ENCODE assay signal across 8 mouse cellular contexts in the genomic region with DNA sequence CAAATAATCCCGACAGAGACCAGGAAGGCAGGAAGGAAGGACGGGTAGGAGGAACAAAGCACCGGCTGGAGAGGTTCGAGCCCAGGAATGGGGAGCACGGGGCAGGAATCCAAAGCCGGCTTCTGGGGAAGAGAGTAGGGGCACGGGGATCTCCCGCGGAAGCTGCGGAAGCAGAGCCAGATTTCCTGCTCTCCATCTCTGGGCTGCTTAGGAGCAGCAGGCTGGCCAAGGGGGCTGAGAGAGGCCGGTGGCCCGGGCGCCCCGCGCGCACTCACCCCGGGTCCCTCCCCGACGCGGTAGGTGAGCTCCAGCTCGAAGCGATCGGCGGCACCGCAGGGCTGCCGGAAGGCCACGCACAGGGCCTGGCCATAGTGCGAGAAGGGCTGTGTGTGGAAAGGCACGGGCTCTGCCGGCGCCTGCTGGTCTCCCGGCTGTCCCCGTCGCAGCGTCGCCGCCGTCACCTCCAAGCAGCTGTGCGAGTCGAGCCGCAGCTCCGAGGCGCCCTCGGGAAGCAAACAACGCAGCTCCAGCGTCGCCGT. TPM values are rescaled to one million over a fixed set of nuclear protein-coding genes. Genes with fewer than 3 reads are reported as not detected.
DNase-seq lines count a peak whose midpoint lies in the region; ATAC-seq lines count a peak whose summit lies in the region.

No protein-coding gene starts in this region.

- WGBS in stomach, embryonic 15.5 days = 0% methylated on average over 48 of the region's 48 CpGs

- peaks cover 7% of the 10 kb centered on the region for H3K4me1 ChIP-seq in brown adipose tissue, adult 24 weeks (ENCODE audit: control insufficient read depth, insufficient read depth, insufficient read length, low read length)
- H3K4me1 ChIP-seq in stomach, embryonic 15.5 days = peaks cover 13% of the 10 kb centered on the region; the same call in 1 of the 2 replicates

- peak overlapping the region; percentile 82 for H3K9ac ChIP-seq in stomach, embryonic 15.5 days

- H3K27ac ChIP-seq in brown adipose tissue, adult 24 weeks (replicated peaks; ENCODE audit: low read depth, low read length) = peak overlapping the region; percentile 84
- peak overlapping the region; percentile 86 for H3K27ac ChIP-seq in stomach, embryonic 15.5 days

- peaks cover 7% of the 10 kb centered on the region; the same call in 1 of the 2 replicates for H3K36me3 ChIP-seq in stomach, embryonic 15.5 days

- peak overlapping the region; percentile 88 for H3K4me3 ChIP-seq in brown adipose tissue, adult 24 weeks (ENCODE audit: insufficient read depth, low read depth, low read length)
- H3K4me3 ChIP-seq in stomach, embryonic 15.5 days (replicated peaks) = peak overlapping the region; percentile 62

- ATAC-seq in megakaryocyte progenitor cell, adult 5-6 weeks (replicated peaks; ENCODE audit: poor library complexity) = peak; percentile 23; the same call in 1 of the 2 replicates
- peak; percentile 52 for ATAC-seq in stomach, embryonic 15.5 days (ENCODE audit: insufficient read depth, low FRiP score, low read depth)

- H3K27me3 ChIP-seq in stomach, embryonic 15.5 days (replicated peaks) = no peaks in the 10 kb centered on the region

- no peaks in the 10 kb centered on the region for H3K9me3 ChIP-seq in stomach, embryonic 15.5 days

- DNase-seq in cerebellum, postnatal 10 days = peak; percentile 75 to 80
- DNase-seq in cerebellum, postnatal 25 days = no peak
- peak; percentile 44 for DNase-seq in 416B (ENCODE audit: low read depth)
- DNase-seq in heart, adult 8-10 months (ENCODE audit: low spot score) = peak; percentile 37
- peak; percentile 15 to 58 for DNase-seq in kidney, postnatal 36 days

- peak overlapping the region; percentile 71 for H3K4me2 ChIP-seq in stomach, embryonic 15.5 days

RNA-seq across cellular contexts. Expression of a gene that starts 0.5 kb away (rescaled TPM):
- polyA plus RNA-seq in brown adipose tissue, adult 24 weeks (2012; ENCODE audit: insufficient read depth, insufficient read length, missing spikeins) = 32.3 and 39.4 TPM in 2 replicates
- total RNA-seq in heart, adult 8-10 months (2022) = 10 to 100 TPM; 18.9 to 22.7 (median 21.2) TPM
- total RNA-seq in megakaryocyte progenitor cell, adult 5-6 weeks (2015) = 79.1 and 93.5 TPM in 2 replicates
- 77.3 and 83.4 TPM in 2 replicates for total RNA-seq in megakaryocyte progenitor cell, adult 5-6 weeks (2017)
- polyA plus RNA-seq in stomach, embryonic 15.5 days (2015; fragmentation: Nextera tagmentation; extraction: Ambion mirVana) = 132 and 141 TPM in 2 replicates

RNA-seq across cellular contexts. Expression of a gene that starts 25.0 kb away (rescaled TPM):
- polyA plus RNA-seq in brown adipose tissue, adult 24 weeks (2012; ENCODE audit: insufficient read depth, insufficient read length, missing spikeins) = not detected in 2 replicates
- under 1 TPM in 1 of 4 experiments, not detected in 3; 0.14 TPM for total RNA-seq in heart, adult 8-10 months (2022)
- total RNA-seq in megakaryocyte progenitor cell, adult 5-6 weeks (2015) = not detected in 2 replicates
- total RNA-seq in megakaryocyte progenitor cell, adult 5-6 weeks (2017) = 0.17 TPM in 1 of 2 replicates, not detected in the other
- 131 and 134 TPM in 2 replicates for polyA plus RNA-seq in stomach, embryonic 15.5 days (2015; fragmentation: Nextera tagmentation; extraction: Ambion mirVana)

RNA-seq across cellular contexts. Expression of a gene that starts 30.2 kb away (rescaled TPM):
- polyA plus RNA-seq in brown adipose tissue, adult 24 weeks (2012; ENCODE audit: insufficient read depth, insufficient read length, missing spikeins) = 295 and 336 TPM in 2 replicates
- total RNA-seq in heart, adult 8-10 months (2022) = 100 to 1,000 TPM; 342 to 418 (median 385) TPM
- 81.8 and 87.0 TPM in 2 replicates for total RNA-seq in megakaryocyte progenitor cell, adult 5-6 weeks (2015)
- 36.7 and 48.2 TPM in 2 replicates for total RNA-seq in megakaryocyte progenitor cell, adult 5-6 weeks (2017)
- 188 and 218 TPM in 2 replicates for polyA plus RNA-seq in stomach, embryonic 15.5 days (2015; fragmentation: Nextera tagmentation; extraction: Ambion mirVana)

RNA-seq across cellular contexts. Expression of a gene that starts 41.3 kb away (rescaled TPM):
- 1.8 and 2.1 TPM in 2 replicates for polyA plus RNA-seq in brown adipose tissue, adult 24 weeks (2012; ENCODE audit: insufficient read depth, insufficient read length, missing spikeins)
- total RNA-seq in heart, adult 8-10 months (2022) = 1 to 10 TPM; 1.9 to 3.0 (median 2.5) TPM
- not detected in 2 replicates for total RNA-seq in megakaryocyte progenitor cell, adult 5-6 weeks (2015)
- not detected in 2 replicates for total RNA-seq in megakaryocyte progenitor cell, adult 5-6 weeks (2017)
- 13.0 and 14.0 TPM in 2 replicates for polyA plus RNA-seq in stomach, embryonic 15.5 days (2015; fragmentation: Nextera tagmentation; extraction: Ambion mirVana)

Comparison
In these comparisons a context has a peak if more than half of its experiments do, and no peak if none do; other contexts are left out.
1. DNase-seq: peak in cerebellum, postnatal 10 days (2 of 2), 416B (single experiment), heart, adult 8-10 months (single experiment) and kidney, postnatal 36 days (2 of 2); none in cerebellum, postnatal 25 days (0 of 2).